Comparison of ENCODE assay signal across 11 mouse cellular contexts in genomic region chr6:38131801-38132231, GRCm38 (mm10). TPM values are rescaled to one million over a fixed set of nuclear protein-coding genes. Genes with fewer than 3 reads are reported as not detected.
DNase-seq lines count a peak whose midpoint lies in the region; ATAC-seq and TF ChIP-seq lines count a peak whose summit lies in the region.
"Had no signal": no experiment of that assay in that cellular context is flagged by ENCODE, and none has a peak within 500 bp of the region (broad histone marks: within the 10 kb centered on the region; RNA-seq: fewer than 3 reads in every experiment).

No protein-coding gene starts in this region.

- no peak for TF ChIP-seq POLR2A in lung, adult 2 months (IDR thresholded peaks at IDR 0.05; ENCODE audit: borderline replicate concordance, extremely low read depth, low read depth, low read length)

- peak; percentile 77 for DNase-seq in lung, postnatal 10 days
- no peak for DNase-seq in lung, adult 2 months
- peak; percentile 69 for DNase-seq in cerebellum, adult 11-12 months
- peak; percentile 57 for DNase-seq in ovary, adult 18-20 months (ENCODE audit: low spot score)
- no peak for DNase-seq in layer of hippocampus, adult 2 months (ENCODE audit: low spot score in 2 of 2)
- DNase-seq in layer of hippocampus, adult 11-12 months (ENCODE audit: low spot score): no peak

- peaks cover 43% of the 10 kb centered on the region for H3K36me3 ChIP-seq in heart, embryonic 12.5 days

- H3K27ac ChIP-seq in heart, embryonic 12.5 days (ENCODE audit: poor library complexity, severe bottlenecking): peak overlapping the region; percentile 18; the same call in 1 of the 2 replicates
- H3K27ac ChIP-seq in layer of hippocampus, adult 2 months: no peak overlapping the region
- H3K27ac ChIP-seq: macrophage had no signal

- no peak for TF ChIP-seq CTCF in lung, adult 2 months (IDR thresholded peaks at IDR 0.05; ENCODE audit: insufficient read depth, low read length)
- no peak for TF ChIP-seq CTCF in layer of hippocampus, adult 2 months (conservative IDR thresholded peaks at IDR 0.05)

- H3K4me3 ChIP-seq in lung, adult 2 months (replicated peaks; ENCODE audit: extremely low read depth, low read depth, low read length): no peak overlapping the region
- no peak overlapping the region for H3K4me3 ChIP-seq in heart, embryonic 12.5 days
- no peak overlapping the region for H3K4me3 ChIP-seq in layer of hippocampus, adult 2 months

- H3K4me2 ChIP-seq in heart, embryonic 12.5 days: no peak overlapping the region

- WGBS in lung, adult 2 months: 58% methylated on average over 4 of the region's 4 CpGs
- 65% methylated on average over 4 of the region's 4 CpGs for WGBS in heart, embryonic 12.5 days

- H3K4me1 ChIP-seq in lung, adult 2 months (ENCODE audit: control insufficient read depth, insufficient read depth, low read length): no peaks in the 10 kb centered on the region
- H3K4me1 ChIP-seq in heart, embryonic 12.5 days (replicated peaks): peaks cover 9% of the 10 kb centered on the region

- no peaks in the 10 kb centered on the region for H3K27me3 ChIP-seq in heart, embryonic 12.5 days (replicated peaks)

- no peak overlapping the region for H3K9ac ChIP-seq in heart, embryonic 12.5 days

- ATAC-seq in heart, embryonic 12.5 days (ENCODE audit: insufficient number of reproducible peaks, low FRiP score): peak; percentile 57
- no peak for ATAC-seq in monocyte, adult 5-6 weeks (replicated peaks; ENCODE audit: insufficient number of reproducible peaks, low FRiP score, low TSS enrichment, poor library complexity, severe bottlenecking)

- no peaks in the 10 kb centered on the region for H3K9me3 ChIP-seq in heart, embryonic 12.5 days (replicated peaks)

RNA-seq across cellular contexts. Expression of gene Atp6v0a4, which starts 7.4 kb away (rescaled TPM):
- 6.2 and 12.1 TPM in 2 replicates for polyA plus RNA-seq in lung, adult 2 months (2012; rRNA removed)
- 0.06 and 0.15 TPM in 2 replicates for polyA plus RNA-seq in heart, embryonic 12.5 days (2016; fragmentation: Nextera tagmentation; extraction: Ambion mirVana)
- total RNA-seq in layer of hippocampus, adult 2 months (2021): 1 to 10 TPM; 1.1 to 1.3 TPM
- total RNA-seq in monocyte, adult 5-6 weeks (2017): not detected in 3 replicates
- polyA plus RNA-seq: macrophage had no signal

RNA-seq across cellular contexts. Expression of gene Tmem213, which starts 22.8 kb away (rescaled TPM):
- 2.6 and 3.0 TPM in 2 replicates for polyA plus RNA-seq in lung, adult 2 months (2012; rRNA removed)
- not detected in 2 replicates for polyA plus RNA-seq in heart, embryonic 12.5 days (2016; fragmentation: Nextera tagmentation; extraction: Ambion mirVana)
- not detected for total RNA-seq in layer of hippocampus, adult 2 months (2021)
- total RNA-seq in monocyte, adult 5-6 weeks (2017): not detected in 3 replicates
- polyA plus RNA-seq: frontal cortex, adult 2 months; macrophage; testis, adult 2 months had no signal

Comparison
In these comparisons a context has a peak if more than half of its experiments do, and no peak if none do; other contexts are left out.
1. DNase-seq: peak in lung, postnatal 10 days (single experiment), cerebellum, adult 11-12 months (single experiment) and ovary, adult 18-20 months (single experiment); none in lung, adult 2 months (single experiment), layer of hippocampus, adult 2 months (0 of 2) and layer of hippocampus, adult 11-12 months (single experiment).